Mouse (Mus musculus): ENCODE results near the gene Slc7a6os.

The Slc7a6os gene

GRCm38 (mm10) chr8:106176891-106177290 is 33.8 kb downstream of the Slc7a6os start:
- peak; percentile 15 for DNase-seq

DNA sequence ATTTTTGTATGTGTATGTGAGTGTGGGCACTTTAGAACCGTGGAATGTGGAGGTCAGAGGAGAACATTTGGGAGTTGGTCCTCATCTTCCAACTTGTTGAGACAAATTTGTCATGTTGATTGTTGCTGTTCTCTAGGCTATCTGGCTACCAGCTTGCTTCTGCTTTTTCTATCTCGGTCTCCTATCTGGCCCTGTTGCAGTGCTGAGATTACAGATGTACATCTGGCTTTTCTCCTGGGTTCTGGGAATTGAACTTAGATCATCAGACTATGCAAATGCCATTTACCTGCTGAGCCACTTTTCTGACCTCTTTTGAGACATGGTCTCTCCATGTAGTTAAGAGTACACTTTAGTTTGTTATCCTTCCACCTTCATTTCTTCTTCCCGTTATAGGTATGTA is 37.2 kb downstream of the Slc7a6os start:
- no peak for DNase-seq

DNA sequence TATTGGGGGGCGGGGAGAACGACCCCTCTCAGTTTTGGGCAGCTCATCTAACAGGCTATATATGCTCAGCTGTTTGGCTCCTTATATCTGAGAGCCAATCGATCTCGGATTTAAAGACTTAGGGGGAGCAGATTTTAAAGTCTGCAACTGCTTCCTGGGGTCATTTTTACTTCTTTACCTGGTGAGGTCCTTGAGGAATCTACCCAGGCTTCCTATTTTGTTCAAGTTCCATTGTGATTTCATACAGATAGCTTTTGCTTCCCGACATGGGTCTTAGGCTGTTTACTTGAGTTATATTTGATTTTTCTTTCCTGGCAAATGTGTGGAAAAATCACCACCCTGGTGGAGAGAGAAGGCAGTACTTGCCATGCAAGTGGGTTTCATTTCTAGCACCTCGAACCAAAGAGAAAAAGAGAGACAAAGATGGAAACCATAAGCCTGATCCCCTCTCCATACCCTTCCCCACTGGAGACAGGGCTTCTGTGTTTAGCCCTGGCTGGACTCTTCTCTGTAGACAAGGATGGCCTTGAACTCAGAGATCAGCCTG is 40.7 kb downstream of the Slc7a6os start:
- no peak for DNase-seq

GRCm38 (mm10) chr8:106169017-106169933 is 41.5 kb downstream of the Slc7a6os start:
- peak; percentile 46 for DNase-seq

DNA sequence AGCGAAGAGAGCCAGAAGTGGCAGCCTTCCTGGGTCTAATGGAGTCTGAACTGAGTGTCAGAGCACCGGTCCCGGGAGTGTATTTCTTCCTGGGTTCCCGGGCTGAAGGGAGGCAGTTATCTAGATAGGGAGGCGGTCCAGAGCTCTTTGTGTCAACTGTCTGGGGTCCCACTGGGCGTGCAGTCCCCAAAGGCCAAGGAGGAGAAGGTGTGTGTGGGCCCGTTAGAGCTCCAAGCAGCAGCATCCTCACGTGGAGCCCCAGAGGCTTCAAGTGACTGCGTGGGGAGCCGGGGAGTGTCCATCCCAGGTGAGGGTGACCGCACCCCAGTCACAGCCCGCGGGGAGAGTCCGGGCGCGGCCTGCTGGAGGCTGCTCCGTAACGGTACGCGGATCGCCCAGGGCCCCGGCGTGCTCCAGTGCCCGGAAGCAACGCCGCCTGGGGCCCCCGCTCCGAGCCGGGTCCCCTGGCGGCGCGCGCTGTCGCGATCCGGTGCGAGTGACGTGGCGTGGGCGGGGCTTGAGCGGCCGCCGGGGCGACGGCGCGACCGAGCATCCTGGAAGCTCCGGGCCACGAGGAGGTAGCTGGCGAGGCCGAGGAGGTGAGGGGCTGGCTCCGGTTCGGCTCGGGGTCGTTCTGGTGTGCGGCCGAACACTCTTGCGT is 42.2 kb downstream of the Slc7a6os start, which contains the start of gene Slc7a6:
Gene Slc7a6 (plus strand): TSS at position 502 of the 661 bp plus-strand sequence.
- DNase-seq: peak; percentile 87

- peak; percentile 82 for DNase-seq
These were observed 45.3 kb downstream of the Slc7a6os start for GRCm38 (mm10) chr8:106165460-106165859.

GRCm38 (mm10) chr8:106163251-106163650 is 47.5 kb downstream of the Slc7a6os start:
- no peak for DNase-seq

DNA sequence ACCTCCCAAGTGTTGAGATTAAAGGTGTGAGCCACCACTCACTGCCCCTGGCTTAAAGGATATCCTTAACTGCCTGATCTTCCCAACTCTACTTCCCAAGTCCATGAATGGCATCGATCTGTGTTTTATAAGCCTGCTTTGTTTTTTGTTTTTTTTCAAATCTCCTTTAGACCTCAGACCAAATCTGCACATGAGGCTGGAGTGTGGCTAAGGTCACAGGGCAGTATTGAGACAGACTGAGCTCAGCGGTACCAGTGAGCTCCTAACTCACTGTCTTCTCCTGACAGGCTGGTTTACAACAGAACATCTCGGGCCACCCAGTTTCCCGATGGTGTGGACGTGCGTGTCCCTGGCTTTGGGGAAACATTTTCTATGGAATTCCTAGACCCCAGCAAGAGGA is 50.9 kb downstream of the Slc7a6os start:
- no peak for DNase-seq

- no peak for DNase-seq
These were observed 52.4 kb downstream of the Slc7a6os start for GRCm38 (mm10) chr8:106158381-106158780.

DNA sequence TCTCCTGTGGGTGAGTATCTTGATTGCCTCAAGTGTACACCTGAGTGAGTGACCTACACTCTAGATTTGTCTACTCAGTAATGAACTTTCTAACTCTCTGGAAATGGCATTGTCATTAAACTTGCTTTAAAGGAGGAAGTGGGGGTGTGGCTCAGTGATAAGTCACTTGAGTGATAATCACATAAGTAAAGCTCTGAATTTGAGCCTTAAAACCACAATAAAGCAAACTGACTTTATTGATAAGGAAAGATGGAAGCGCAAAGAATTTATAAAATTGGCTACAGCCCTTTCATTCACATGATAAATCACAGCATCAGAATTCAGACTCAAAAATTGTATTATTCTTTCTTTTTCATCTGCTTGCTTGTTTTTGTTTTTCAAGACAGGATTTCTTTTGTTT is 53.3 kb downstream of the Slc7a6os start:
- DNase-seq: no peak

DNA sequence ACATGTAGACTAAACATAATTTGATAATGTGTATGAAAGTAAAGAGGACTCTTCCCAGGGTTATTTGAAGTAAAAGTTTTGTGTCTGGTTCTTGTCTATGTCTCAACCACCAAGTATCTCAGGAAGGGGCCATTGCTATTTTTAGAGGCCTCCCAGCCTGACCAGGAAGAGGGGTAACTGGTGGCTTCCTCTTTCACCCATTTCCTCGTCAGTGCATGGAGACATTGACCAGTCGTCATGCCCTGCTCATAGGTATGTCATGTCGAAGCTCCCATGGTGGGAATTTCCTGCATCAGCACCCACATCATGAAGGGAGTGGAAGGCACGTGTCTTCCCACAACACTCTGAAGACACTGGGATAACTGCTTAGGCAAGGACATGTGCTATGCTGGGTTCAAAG is 57.9 kb downstream of the Slc7a6os start:
- no peak for DNase-seq

- no peak for DNase-seq
These were observed 59.7 kb downstream of the Slc7a6os start for GRCm38 (mm10) chr8:106151041-106151440.

All from lung, postnatal 10 days (tissue).